Mouse (Mus musculus): Measurements from ENCODE around the gene Oprl1.

DNA sequence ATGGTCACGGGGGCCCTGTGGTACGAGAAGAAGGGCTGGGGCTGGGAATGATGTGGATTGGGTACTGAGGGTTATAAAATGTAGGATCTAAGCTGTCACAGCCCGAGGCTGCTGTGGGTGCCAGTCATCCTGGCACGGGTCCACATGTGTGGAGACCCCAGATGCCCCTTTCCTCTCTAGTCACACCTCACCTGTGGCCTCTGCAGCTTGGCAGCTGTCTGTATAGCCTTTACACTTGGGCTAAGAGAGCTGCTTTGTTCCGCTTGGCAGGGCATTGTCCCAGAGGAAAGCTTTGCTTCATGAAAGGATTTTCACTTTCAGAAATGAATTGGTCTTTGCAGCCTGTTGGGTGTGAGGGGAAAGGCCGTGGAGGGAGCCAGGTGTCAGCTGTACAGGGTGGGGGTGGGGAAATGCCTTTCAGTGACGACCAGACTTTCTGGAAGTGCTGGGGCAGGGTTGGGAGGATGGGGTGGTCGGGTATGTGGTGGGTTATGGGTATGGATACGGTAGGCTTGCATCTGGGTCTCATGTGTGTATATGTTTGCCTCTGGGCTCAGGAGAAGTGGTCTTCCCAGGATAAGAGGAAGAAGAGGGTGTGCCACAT lies 12.9 kb downstream of the Oprl1 start:
- TF ChIP-seq CTCF (IDR thresholded peaks at IDR 0.05; ENCODE audit: control insufficient read depth, insufficient read depth, insufficient read length) = no peak
- TF ChIP-seq USF1 (IDR thresholded peaks at IDR 0.05; ENCODE audit: low read depth) = no peak
- no peak for TF ChIP-seq MAX (IDR thresholded peaks at IDR 0.05)
- TF ChIP-seq CEBPB (IDR thresholded peaks at IDR 0.05; ENCODE audit: low read depth) = no peak
- no peak for TF ChIP-seq MYOG (IDR thresholded peaks at IDR 0.05; ENCODE audit: control insufficient read depth, extremely low read depth, insufficient read length)

Data from C2C12 (cell line).